Mouse (Mus musculus): Measurements from ENCODE around the gene Gstz1. TPM values are rescaled to one million over a fixed set of nuclear protein-coding genes. Genes with fewer than 3 reads are reported as not detected.

Gene Gstz1
- polyA plus RNA-seq (2014; fragmentation: Nextera tagmentation; extraction: Ambion mirVana), result 47.7 and 48.8 TPM in 2 replicates

DNA sequence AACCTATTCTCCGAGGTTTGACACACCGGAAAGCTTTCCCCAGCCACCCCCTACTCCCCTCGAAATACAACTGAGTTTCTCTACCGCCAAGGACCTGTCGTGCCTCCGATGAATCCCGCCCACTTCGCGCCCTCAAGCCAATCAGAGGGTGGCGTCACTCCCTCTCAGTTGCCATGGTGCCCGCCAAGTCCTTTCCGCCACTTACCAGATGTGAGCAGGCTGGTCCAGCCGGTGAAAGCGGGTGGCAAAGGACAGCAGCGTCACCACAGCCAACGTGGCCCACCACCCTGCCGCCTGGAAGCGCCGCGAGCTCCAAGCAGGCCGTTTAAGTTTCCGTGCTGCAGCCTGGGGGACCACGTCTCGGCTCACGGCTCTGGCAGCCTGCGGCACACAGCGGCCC, at the start of gene Gstz1:
TSS of gene Gstz1 (plus strand) at position 200 of the 400 bp plus-strand sequence.
- WGBS, result under 1% methylated on average over 27 of the region's 27 CpGs
- ATAC-seq (replicated peaks; ENCODE audit: low FRiP score, low TSS enrichment, low read depth), result peak; percentile 89

DNA sequence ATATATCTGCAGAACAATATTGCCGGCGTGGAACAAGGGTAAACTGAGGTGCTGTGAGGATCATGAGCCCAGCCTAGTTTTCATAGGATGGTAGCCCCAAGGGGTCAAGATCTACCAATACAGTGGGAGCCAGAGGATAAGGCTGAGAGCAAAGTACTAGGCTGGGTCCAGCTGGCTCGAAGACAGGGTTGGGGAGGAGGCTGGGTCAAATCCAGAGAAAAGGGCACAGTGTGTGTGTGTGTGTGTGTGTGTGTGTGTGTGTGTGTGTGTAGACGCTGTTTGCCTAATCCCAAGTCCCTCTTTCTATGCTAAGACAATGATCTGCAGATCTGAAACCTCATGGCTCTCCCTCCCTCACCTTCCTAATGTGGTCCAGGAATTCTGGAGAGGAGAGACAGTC, 46.6 kb upstream of the Gstz1 start:
- Histone ChIP-seq H3K9ac (ENCODE audit: low read length) (no peak overlapping the region), H3K4me1 (replicated peaks; ENCODE audit: control insufficient read depth, insufficient read depth, low read length) (0 out of 2 replicates have a peak, but pooled peaks cover 3% of the 10 kb centered on the region), H3K9me3 (ENCODE audit: control insufficient read depth, low read length) (no peaks in the 10 kb centered on the region), H3K27ac (ENCODE audit: low read depth) (no peak overlapping the region), H3K4me3 (ENCODE audit: low read depth, low read length) (no peak overlapping the region), H3K4me2 (ENCODE audit: low read length) (no peak overlapping the region), H3K36me3 (ENCODE audit: control insufficient read depth, insufficient read depth, low read length) (no peaks in the 10 kb centered on the region), H3K27me3 (replicated peaks; ENCODE audit: control insufficient read depth, insufficient read depth, low read length) (peaks cover 38% of the 10 kb centered on the region)
- 88% methylated on average over 4 of the region's 4 CpGs for WGBS
- DNase-seq (ENCODE audit: low spot score) (no peak), ATAC-seq (replicated peaks; ENCODE audit: low FRiP score, low TSS enrichment, low read depth) (no peak)

More for the DNA sequence above, at the start of gene Gstz1:
- Histone ChIP-seq H3K9ac (ENCODE audit: low read length) (peak within 1 kb of the TSS; percentile 64), H3K4me2 (ENCODE audit: low read length) (peak within 1 kb of the TSS; percentile 83), H3K27me3 (replicated peaks; ENCODE audit: control insufficient read depth, insufficient read depth, low read length) (no peaks in the 10 kb centered on the region), H3K36me3 (ENCODE audit: control insufficient read depth, insufficient read depth, low read length) (no peaks in the 10 kb centered on the region), H3K4me3 (ENCODE audit: low read depth, low read length) (peak within 1 kb of the TSS; percentile 69), H3K4me1 (replicated peaks; ENCODE audit: control insufficient read depth, insufficient read depth, low read length) (peaks cover 5% of the 10 kb centered on the region; the same call in 1 of the 2 replicates), H3K27ac (ENCODE audit: low read depth) (peak within 1 kb of the TSS; percentile 92), H3K9me3 (ENCODE audit: control insufficient read depth, low read length) (peaks cover 6% of the 10 kb centered on the region; the same call in 1 of the 2 replicates)
- peak; percentile 90 for DNase-seq (ENCODE audit: low spot score)

DNA sequence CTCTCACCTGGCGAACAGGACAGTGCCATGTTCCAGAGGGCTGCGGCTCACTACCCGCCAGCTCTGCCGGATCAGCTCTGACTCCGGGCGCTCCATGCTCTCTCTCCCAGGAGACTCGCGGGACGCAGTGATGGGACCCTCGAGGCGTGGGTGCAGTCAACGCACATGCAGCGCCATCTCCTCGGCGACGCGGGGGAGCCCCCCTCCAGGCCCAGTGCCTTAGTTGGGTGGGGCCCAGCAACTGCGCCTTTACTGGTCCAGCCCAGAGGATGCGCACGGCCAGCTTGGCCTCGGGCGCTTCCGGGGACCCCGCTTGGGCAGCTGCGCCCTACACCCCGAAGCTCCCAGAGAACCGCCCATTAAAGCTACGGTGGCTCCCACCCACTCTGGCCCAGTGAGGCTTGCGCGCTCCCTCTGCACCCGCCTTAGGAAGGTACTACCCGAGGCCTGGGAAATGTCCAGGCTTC, 44.8 kb upstream of the Gstz1 start, which contains the start of gene Ngb:
TSS of gene Ngb (minus strand) at position 375 of the 467 bp plus-strand sequence.
- whole genome bisulfite sequencing, result 2% methylated on average over 32 of the region's 32 CpGs
- Histone ChIP-seq H3K36me3 (ENCODE audit: control insufficient read depth, insufficient read depth, low read length) (no peaks in the 10 kb centered on the region), H3K27me3 (replicated peaks; ENCODE audit: control insufficient read depth, insufficient read depth, low read length) (peaks cover 38% of the 10 kb centered on the region), H3K9me3 (ENCODE audit: control insufficient read depth, low read length) (no peaks in the 10 kb centered on the region), H3K4me1 (replicated peaks; ENCODE audit: control insufficient read depth, insufficient read depth, low read length) (0 out of 2 replicates have a peak, but pooled peaks cover 3% of the 10 kb centered on the region), H3K4me2 (ENCODE audit: low read length) (peak within 1 kb of the TSS; percentile 42), H3K9ac (ENCODE audit: low read length) (no peak within 1 kb of the TSS), H3K27ac (ENCODE audit: low read depth) (no peak within 1 kb of the TSS), H3K4me3 (ENCODE audit: low read depth, low read length) (peak within 1 kb of the TSS; percentile 15)
- DNase-seq (ENCODE audit: low spot score) (no peak), ATAC-seq (replicated peaks; ENCODE audit: low FRiP score, low TSS enrichment, low read depth) (0 out of 2 replicates have a peak, but pooled peaks have one; percentile 56)

DNA sequence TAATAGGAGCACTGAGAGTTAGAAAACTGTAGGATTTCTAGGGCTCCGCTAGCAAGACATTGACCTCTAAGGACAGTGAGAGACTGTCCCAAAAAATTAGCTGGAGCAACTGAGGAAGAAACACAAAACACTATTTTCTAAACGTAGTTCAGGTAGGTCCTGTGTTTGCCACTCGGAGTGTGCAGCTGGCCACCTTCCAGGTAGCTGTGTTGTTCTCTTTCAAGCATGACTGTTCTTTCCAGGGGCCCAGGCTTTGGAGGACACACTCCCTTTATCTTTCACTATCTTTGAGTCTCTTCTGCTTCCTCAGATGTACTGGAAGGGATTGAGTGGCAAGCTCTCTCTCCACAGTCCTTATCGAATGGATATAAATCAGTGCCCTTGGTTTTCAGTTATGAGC, 43.5 kb upstream of the Gstz1 start:
- ATAC-seq (replicated peaks; ENCODE audit: low FRiP score, low TSS enrichment, low read depth) (no peak), DNase-seq (ENCODE audit: low spot score) (no peak)
- Histone ChIP-seq H3K4me2 (ENCODE audit: low read length) (no peak overlapping the region), H3K9ac (ENCODE audit: low read length) (no peak overlapping the region), H3K4me1 (replicated peaks; ENCODE audit: control insufficient read depth, insufficient read depth, low read length) (0 out of 2 replicates have a peak, but pooled peaks cover 3% of the 10 kb centered on the region), H3K4me3 (ENCODE audit: low read depth, low read length) (no peak overlapping the region), H3K9me3 (ENCODE audit: control insufficient read depth, low read length) (no peaks in the 10 kb centered on the region), H3K27ac (ENCODE audit: low read depth) (no peak overlapping the region), H3K27me3 (replicated peaks; ENCODE audit: control insufficient read depth, insufficient read depth, low read length) (peaks cover 38% of the 10 kb centered on the region), H3K36me3 (ENCODE audit: control insufficient read depth, insufficient read depth, low read length) (peaks cover 7% of the 10 kb centered on the region)
- WGBS, result 91% methylated on average over 4 of the region's 4 CpGs

DNA sequence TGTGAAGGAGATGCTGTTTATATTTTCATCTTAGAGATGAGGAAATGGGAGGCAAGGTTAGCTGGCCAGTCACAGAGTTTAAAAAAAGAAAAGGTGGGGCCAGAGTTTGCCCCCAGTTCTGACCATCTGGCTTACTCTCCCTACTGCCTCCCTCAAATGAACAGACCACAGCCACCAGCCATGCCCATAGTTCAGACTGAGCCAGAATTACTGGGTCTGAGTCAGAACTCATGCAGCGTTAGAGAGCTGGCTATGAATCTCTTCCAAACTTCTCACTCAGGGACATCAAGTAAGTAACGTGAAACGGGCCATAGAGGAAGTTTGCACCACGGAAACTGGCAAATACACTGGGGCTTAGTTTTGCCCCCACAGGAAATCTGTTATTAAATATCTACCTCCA, 42.2 kb upstream of the Gstz1 start:
- no peak overlapping the region for H3K9ac ChIP-seq (ENCODE audit: low read length)
- H3K27me3 ChIP-seq (replicated peaks; ENCODE audit: control insufficient read depth, insufficient read depth, low read length), result peaks cover 36% of the 10 kb centered on the region
- 0 out of 2 replicates have a peak, but pooled peaks cover 3% of the 10 kb centered on the region for H3K4me1 ChIP-seq (replicated peaks; ENCODE audit: control insufficient read depth, insufficient read depth, low read length)
- no peaks in the 10 kb centered on the region for H3K9me3 ChIP-seq (ENCODE audit: control insufficient read depth, low read length)
- WGBS, result 80% methylated on average over 4 of the region's 4 CpGs
- DNase-seq (ENCODE audit: low spot score), result no peak
- H3K4me3 ChIP-seq (ENCODE audit: low read depth, low read length), result no peak overlapping the region
- no peak overlapping the region for H3K27ac ChIP-seq (ENCODE audit: low read depth)
- H3K36me3 ChIP-seq (ENCODE audit: control insufficient read depth, insufficient read depth, low read length), result peaks cover 15% of the 10 kb centered on the region
- H3K4me2 ChIP-seq (ENCODE audit: low read length), result no peak overlapping the region
- no peak for ATAC-seq (replicated peaks; ENCODE audit: low FRiP score, low TSS enrichment, low read depth)

DNA sequence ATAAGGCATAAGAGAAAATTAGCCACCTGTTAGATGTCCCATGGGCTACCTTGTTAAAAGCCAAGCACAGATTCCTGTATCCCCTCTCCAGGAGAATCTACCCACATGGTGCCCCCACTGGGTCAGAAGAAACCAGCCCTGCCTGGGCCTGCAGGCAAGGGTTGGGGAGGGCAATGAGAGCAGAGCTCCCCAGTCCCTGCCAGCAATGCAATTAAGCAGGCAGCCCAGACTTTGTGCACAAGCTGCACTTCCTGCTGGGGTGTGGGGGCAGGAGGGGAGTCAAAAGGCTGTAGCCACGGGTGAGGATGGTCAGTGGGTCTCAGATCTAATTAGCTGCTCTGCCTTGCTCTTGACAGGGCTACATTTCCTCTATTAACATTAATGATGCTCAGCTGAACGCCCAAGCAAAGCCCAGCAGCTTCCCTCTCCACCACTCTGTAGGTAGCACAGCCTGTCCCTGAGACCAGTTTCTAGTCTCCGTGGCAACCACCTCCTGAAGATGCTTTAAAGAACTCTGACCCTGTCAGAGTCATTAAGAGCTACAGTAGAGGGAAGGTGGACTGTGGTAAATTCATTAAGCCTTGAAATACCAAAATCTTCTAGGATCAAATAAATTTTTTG, 39.5 kb upstream of the Gstz1 start:
- no peak for DNase-seq (ENCODE audit: low spot score)

DNA sequence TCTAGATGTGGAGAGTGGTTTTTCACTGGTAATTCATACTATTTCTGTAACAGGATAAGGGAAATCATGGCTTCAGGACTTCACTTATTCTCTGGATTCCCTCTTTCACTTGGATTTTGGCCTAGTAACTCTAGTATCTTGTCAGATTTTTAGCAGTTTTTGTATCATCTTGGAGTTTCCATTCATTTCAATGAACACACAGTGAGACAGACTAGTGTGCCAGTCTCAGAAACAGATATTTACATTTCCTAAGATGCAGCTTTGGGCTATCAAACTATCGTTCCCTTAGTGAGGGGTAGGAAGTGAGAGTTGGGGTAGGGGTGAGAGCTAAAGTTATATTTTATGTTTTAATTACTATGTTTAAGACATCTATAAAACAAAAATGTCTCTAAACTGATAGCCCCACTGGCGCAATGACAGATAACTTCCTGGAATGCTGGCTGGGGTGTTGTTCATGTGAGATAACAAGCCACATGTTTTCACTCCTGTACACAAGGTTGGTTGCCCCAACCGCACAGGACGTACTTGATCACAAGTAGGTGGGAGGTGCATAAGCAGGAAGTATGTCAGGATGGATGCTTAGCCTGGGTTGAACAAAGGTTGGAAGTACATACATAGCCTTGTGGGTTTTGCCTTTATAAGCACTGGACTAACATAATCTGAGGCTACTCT, 24.9 kb upstream of the Gstz1 start:
- H3K4me3 ChIP-seq (ENCODE audit: low read depth, low read length), result no peak overlapping the region
- no peak overlapping the region for H3K27ac ChIP-seq (ENCODE audit: low read depth)
- DNase-seq (ENCODE audit: low spot score) (no peak), ATAC-seq (replicated peaks; ENCODE audit: low FRiP score, low TSS enrichment, low read depth) (no peak)
- H3K9me3 ChIP-seq (ENCODE audit: control insufficient read depth, low read length), result no peaks in the 10 kb centered on the region
- 82% methylated on average over 4 of the region's 4 CpGs for WGBS
- H3K4me2 ChIP-seq (ENCODE audit: low read length), result no peak overlapping the region
- peaks cover 53% of the 10 kb centered on the region for H3K36me3 ChIP-seq (ENCODE audit: control insufficient read depth, insufficient read depth, low read length)
- H3K4me1 ChIP-seq (replicated peaks; ENCODE audit: control insufficient read depth, insufficient read depth, low read length), result no peaks in the 10 kb centered on the region
- no peaks in the 10 kb centered on the region for H3K27me3 ChIP-seq (replicated peaks; ENCODE audit: control insufficient read depth, insufficient read depth, low read length)
- H3K9ac ChIP-seq (ENCODE audit: low read length), result no peak overlapping the region

More for the DNA sequence above, 39.5 kb upstream of the Gstz1 start:
- no peaks in the 10 kb centered on the region for H3K4me1 ChIP-seq (replicated peaks; ENCODE audit: control insufficient read depth, insufficient read depth, low read length)
- no peak overlapping the region for H3K9ac ChIP-seq (ENCODE audit: low read length)
- WGBS, result 45% methylated on average over 3 of the region's 3 CpGs
- H3K27ac ChIP-seq (ENCODE audit: low read depth), result no peak overlapping the region
- H3K4me3 ChIP-seq (ENCODE audit: low read depth, low read length), result no peak overlapping the region
- no peaks in the 10 kb centered on the region for H3K9me3 ChIP-seq (ENCODE audit: control insufficient read depth, low read length)
- H3K27me3 ChIP-seq (replicated peaks; ENCODE audit: control insufficient read depth, insufficient read depth, low read length), result peaks cover 12% of the 10 kb centered on the region
- no peak for ATAC-seq (replicated peaks; ENCODE audit: low FRiP score, low TSS enrichment, low read depth)
- H3K4me2 ChIP-seq (ENCODE audit: low read length), result no peak overlapping the region
- peaks cover 25% of the 10 kb centered on the region for H3K36me3 ChIP-seq (ENCODE audit: control insufficient read depth, insufficient read depth, low read length)

DNA sequence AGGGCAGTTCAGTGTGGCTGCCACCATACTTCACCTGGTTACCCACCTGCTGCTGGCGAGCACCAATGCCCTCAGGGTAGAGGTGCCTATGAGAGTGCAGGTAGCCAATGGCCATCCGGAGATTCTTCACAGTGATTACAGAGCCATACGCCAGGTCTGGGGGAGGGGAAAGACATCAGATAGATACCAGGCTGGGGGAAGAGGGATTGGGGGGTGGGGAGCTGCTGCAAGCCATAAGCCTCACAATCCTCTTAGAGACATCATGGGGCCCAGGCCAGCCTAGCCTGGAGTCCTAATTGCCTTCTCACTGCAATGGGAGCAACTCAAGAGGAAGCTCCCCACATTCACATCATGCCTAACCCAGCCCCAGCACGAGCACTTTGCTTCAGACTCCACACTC, 19.7 kb upstream of the Gstz1 start:
- DNase-seq (ENCODE audit: low spot score) (no peak), ATAC-seq (replicated peaks; ENCODE audit: low FRiP score, low TSS enrichment, low read depth) (no peak)
- H3K4me3 ChIP-seq (ENCODE audit: low read depth, low read length), result no peak overlapping the region
- no peaks in the 10 kb centered on the region for H3K9me3 ChIP-seq (ENCODE audit: control insufficient read depth, low read length)
- H3K9ac ChIP-seq (ENCODE audit: low read length), result no peak overlapping the region
- H3K27me3 ChIP-seq (replicated peaks; ENCODE audit: control insufficient read depth, insufficient read depth, low read length), result no peaks in the 10 kb centered on the region
- no peak overlapping the region for H3K27ac ChIP-seq (ENCODE audit: low read depth)
- WGBS, result 74% methylated on average over 4 of the region's 4 CpGs
- no peak overlapping the region for H3K4me2 ChIP-seq (ENCODE audit: low read length)
- peaks cover 38% of the 10 kb centered on the region for H3K36me3 ChIP-seq (ENCODE audit: control insufficient read depth, insufficient read depth, low read length)
- H3K4me1 ChIP-seq (replicated peaks; ENCODE audit: control insufficient read depth, insufficient read depth, low read length), result no peaks in the 10 kb centered on the region
